Mouse (Mus musculus): ENCODE results near the gene Eml5. TPM values are rescaled to one million over a fixed set of nuclear protein-coding genes. Genes with fewer than 3 reads are reported as not detected.

Gene Eml5
- polyA plus RNA-seq, 2 experiments, result 2.3 to 4.6 TPM

- WGBS, result under 1% methylated on average over 51 of the region's 75 CpGs
- H3K9me3 ChIP-seq (ENCODE audit: control insufficient read depth, low read length), result no peaks in the 10 kb centered on the region
- ATAC-seq (ENCODE audit: low FRiP score, low read depth), result peak; percentile 73
- peak within 1 kb of the TSS; percentile 96 for H3K9ac ChIP-seq (ENCODE audit: low read depth, low read length, severe bottlenecking)
- H3K4me3 ChIP-seq (replicated peaks; ENCODE audit: low read length), result peak within 1 kb of the TSS; percentile 77
- H3K36me3 ChIP-seq (ENCODE audit: control insufficient read depth, insufficient read depth, low read length), result no peaks in the 10 kb centered on the region
- H3K4me2 ChIP-seq (replicated peaks; ENCODE audit: low read depth, low read length, severe bottlenecking), result peak within 1 kb of the TSS; percentile 76
- DNase-seq (ENCODE audit: low spot score), result peak; percentile 66
- H3K27ac ChIP-seq (replicated peaks; ENCODE audit: low read depth, low read length), result peak within 1 kb of the TSS; percentile 91
- H3K4me1 ChIP-seq (ENCODE audit: control insufficient read depth, insufficient read depth, low read length), result peaks cover 28% of the 10 kb centered on the region
- no peak for TF ChIP-seq POLR2A (IDR thresholded peaks at IDR 0.05; ENCODE audit: borderline replicate concordance, extremely low read depth, insufficient read depth, insufficient read length)
- no peaks in the 10 kb centered on the region for H3K27me3 ChIP-seq (ENCODE audit: control insufficient read depth, insufficient read depth, low read length)
Measured at GRCm38 (mm10) chr12:98736951-98737800, 164.1 kb downstream of the Eml5 start, which contains the start of gene Ptpn21. TSS of gene Ptpn21 (minus strand) at chr12:98737405.

Other genes with a start within 250 kb of the Eml5 start
- 13.1 and 16.7 TPM in 2 replicates for gene Ptpn21, start 164.1 kb downstream of the Eml5 start, polyA plus RNA-seq (2012; rRNA removed)
- 9.3 and 9.9 TPM in 2 replicates for gene Ptpn21, start 164.1 kb downstream of the Eml5 start, polyA plus RNA-seq (2014; fragmentation: Nextera tagmentation; extraction: Ambion mirVana)
- 138 and 145 TPM in 2 replicates for gene Zc3h14, start 154.5 kb downstream of the Eml5 start, polyA plus RNA-seq (2012; rRNA removed)
- 128 and 137 TPM in 2 replicates for gene Zc3h14, start 154.5 kb downstream of the Eml5 start, polyA plus RNA-seq (2014; fragmentation: Nextera tagmentation; extraction: Ambion mirVana)
- gene Ttc8, start 19.1 kb upstream of the Eml5 start, polyA plus RNA-seq (2012; rRNA removed), result 40.8 and 42.4 TPM in 2 replicates
- 23.9 and 31.1 TPM in 2 replicates for gene Ttc8, start 19.1 kb upstream of the Eml5 start, polyA plus RNA-seq (2014; fragmentation: Nextera tagmentation; extraction: Ambion mirVana)